Mouse (Mus musculus) T-helper 2 cell (primary cell): ENCODE measurements around the gene Ifnk.

Experiments
- in situ Hi-C: fragments of 300-600 bp; cut with MboI, MseI; formaldehyde crosslinking; loops from one replicate; pipeline ENCODE4 v1.15.1; 2025; ENCODE audit warnings: high pct_unique_total_duplicates

Gene Ifnk

GRCm38 (mm10) chr4:35151756-35152155 lies at the start of gene Ifnk:
TSS of gene Ifnk (plus strand) at chr4:35152056.
- in situ Hi-C loops, result no loop called here

GRCm38 (mm10) chr4:35105115-35105773 lies 46.6 kb upstream of the Ifnk start:
- in situ Hi-C loops, result no loop called here

GRCm38 (mm10) chr4:35112452-35112851 lies 39.4 kb upstream of the Ifnk start:
- in situ Hi-C loops, result no loop called here

- in situ Hi-C loops, result no loop called here
These were observed 38.2 kb upstream of the Ifnk start for GRCm38 (mm10) chr4:35113516-35114248.

GRCm38 (mm10) chr4:35114950-35115349 lies 36.9 kb upstream of the Ifnk start:
- in situ Hi-C loops, result no loop called here

GRCm38 (mm10) chr4:35115933-35116332 lies 35.9 kb upstream of the Ifnk start:
- in situ Hi-C loops, result no loop called here

GRCm38 (mm10) chr4:35117144-35117543 lies 34.7 kb upstream of the Ifnk start:
- in situ Hi-C loops, result no loop called here

GRCm38 (mm10) chr4:35118851-35119250 lies 33.0 kb upstream of the Ifnk start:
- in situ Hi-C loops, result no loop called here

- in situ Hi-C loops, result no loop called here
These were observed 31.7 kb upstream of the Ifnk start for GRCm38 (mm10) chr4:35120159-35120558.

GRCm38 (mm10) chr4:35120575-35120974 lies 31.3 kb upstream of the Ifnk start:
- in situ Hi-C loops, result no loop called here

- in situ Hi-C loops, result no loop called here
These were observed 30.8 kb upstream of the Ifnk start for GRCm38 (mm10) chr4:35121060-35121459.

GRCm38 (mm10) chr4:35123087-35123486 lies 28.8 kb upstream of the Ifnk start:
- in situ Hi-C loops, result no loop called here

GRCm38 (mm10) chr4:35124027-35124426 lies 27.8 kb upstream of the Ifnk start:
- in situ Hi-C loops, result no loop called here

GRCm38 (mm10) chr4:35125299-35125777 lies 26.5 kb upstream of the Ifnk start:
- in situ Hi-C loops, result no loop called here

- in situ Hi-C loops, result no loop called here
These were observed 25.1 kb upstream of the Ifnk start for GRCm38 (mm10) chr4:35126776-35127175.

- in situ Hi-C loops, result no loop called here
These were observed 24.1 kb upstream of the Ifnk start for GRCm38 (mm10) chr4:35127759-35128158.

- in situ Hi-C loops, result loop anchor here (5.0 kb wide), 1 partner anchor 33 kb away; no protein-coding TSS in a partner anchor
These were observed 21.4 kb upstream of the Ifnk start for GRCm38 (mm10) chr4:35130411-35130948.

- in situ Hi-C loops, result loop anchor here (5.0 kb wide), 1 partner anchor 34 kb away; no protein-coding TSS in a partner anchor
These were observed 20.3 kb upstream of the Ifnk start for GRCm38 (mm10) chr4:35131592-35131991.

GRCm38 (mm10) chr4:35133411-35133810 lies 18.4 kb upstream of the Ifnk start:
- in situ Hi-C loops, result loop anchor here (5.0 kb wide), 1 partner anchor 36 kb away; no protein-coding TSS in a partner anchor

GRCm38 (mm10) chr4:35134846-35135611 lies 16.8 kb upstream of the Ifnk start:
- in situ Hi-C loops, result loop anchor here (5.0 kb wide), 2 partner anchors 38 to 78 kb away; no protein-coding TSS in a partner anchor

- in situ Hi-C loops, result loop anchor here (5.0 kb wide), 1 partner anchor 79 kb away; no protein-coding TSS in a partner anchor
These were observed 16.1 kb upstream of the Ifnk start for GRCm38 (mm10) chr4:35135806-35136205.

GRCm38 (mm10) chr4:35136996-35137395 lies 14.9 kb upstream of the Ifnk start:
- in situ Hi-C loops, result loop anchor here (5.0 kb wide), 1 partner anchor 80 kb away; no protein-coding TSS in a partner anchor
